Comparison of ENCODE assay signal across 8 mouse cellular contexts in the genomic region with DNA sequence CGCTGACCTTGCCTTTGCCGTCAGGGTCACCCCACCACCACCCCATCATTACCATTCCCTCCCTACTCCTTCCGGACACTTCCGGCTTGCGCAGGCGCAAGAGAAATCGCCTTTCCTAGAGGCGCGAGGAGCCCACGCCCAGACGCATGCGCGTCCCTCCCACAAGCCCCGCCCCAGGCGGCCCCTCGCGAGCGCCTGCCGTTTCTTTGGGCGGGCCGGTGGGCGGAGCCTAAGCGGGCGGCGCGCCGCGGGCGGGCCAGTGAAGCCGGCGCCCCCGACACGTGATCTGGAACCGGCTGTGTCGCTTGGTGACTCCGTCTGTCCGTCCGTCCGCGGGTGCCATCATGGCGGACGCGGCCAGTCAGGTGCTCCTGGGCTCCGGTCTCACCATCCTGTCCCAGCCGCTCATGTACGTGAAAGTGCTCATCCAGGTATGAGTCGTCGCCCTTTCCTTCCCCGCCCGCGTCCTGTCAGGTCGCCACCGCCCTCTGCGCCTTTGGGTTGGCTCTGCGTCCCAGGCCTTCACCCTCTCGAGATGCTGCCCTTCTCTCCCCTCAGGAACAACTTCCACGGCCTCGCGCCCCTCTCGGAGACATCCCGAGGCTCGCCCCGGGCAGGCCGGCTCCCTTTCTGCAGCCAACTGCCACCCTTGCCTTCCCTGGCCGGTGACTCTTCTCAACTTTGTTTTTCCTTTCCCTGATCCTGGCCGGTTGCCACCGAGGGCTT. TPM values are rescaled to one million over a fixed set of nuclear protein-coding genes. Genes with fewer than 3 reads are reported as not detected.
DNase-seq lines count a peak whose midpoint lies in the region; ATAC-seq and TF ChIP-seq lines count a peak whose summit lies in the region.

A gene (plus strand): TSS at position 201 of the 726 bp plus-strand sequence.

- TF ChIP-seq CTCF in ES-Bruce4 (IDR thresholded peaks at IDR 0.05; ENCODE audit: low read depth, low read length) = no peak
- no peak for TF ChIP-seq CTCF in liver, postnatal 0 days (IDR thresholded peaks at IDR 0.05; ENCODE audit: low read depth)

- under 1% methylated on average over 57 of the region's 67 CpGs for WGBS in forebrain, embryonic 13.5 days
- 1% methylated on average over 66 of the region's 67 CpGs for WGBS in large intestine, adult 2 months
- WGBS in liver, postnatal 0 days (ENCODE audit: insufficient replicate concordance) = 0% methylated on average over 64 of the region's 67 CpGs
- WGBS in neural tube, embryonic 14.5 days = under 1% methylated on average over 67 of the region's 67 CpGs

- peak within 1 kb of the TSS; percentile 66 for H3K4me2 ChIP-seq in forebrain, embryonic 13.5 days
- H3K4me2 ChIP-seq in liver, postnatal 0 days (ENCODE audit: low read depth, low read length) = peak within 1 kb of the TSS; percentile 89
- H3K4me2 ChIP-seq in neural tube, embryonic 14.5 days (ENCODE audit: low read depth, low read length) = peak within 1 kb of the TSS; percentile 54

- peak; percentile 93 for TF ChIP-seq POLR2A in ES-Bruce4 (IDR thresholded peaks at IDR 0.05; ENCODE audit: insufficient read depth, low read length)

- H3K9me3 ChIP-seq in ES-Bruce4 (replicated peaks; ENCODE audit: control insufficient read depth, insufficient read depth, low read length, poor library complexity, severe bottlenecking) = no peaks in the 10 kb centered on the region
- no peaks in the 10 kb centered on the region for H3K9me3 ChIP-seq in forebrain, embryonic 13.5 days (replicated peaks)
- H3K9me3 ChIP-seq in liver, postnatal 0 days (ENCODE audit: low read length) = no peaks in the 10 kb centered on the region
- H3K9me3 ChIP-seq in neural tube, embryonic 14.5 days (ENCODE audit: control insufficient read depth, low read length) = no peaks in the 10 kb centered on the region

- no peaks in the 10 kb centered on the region for H3K4me1 ChIP-seq in ES-Bruce4 (ENCODE audit: control insufficient read depth, insufficient read depth, low read length)
- H3K4me1 ChIP-seq in forebrain, embryonic 13.5 days = peaks cover 25% of the 10 kb centered on the region
- H3K4me1 ChIP-seq in liver, postnatal 0 days (ENCODE audit: insufficient read depth) = peaks cover 23% of the 10 kb centered on the region
- peaks cover 17% of the 10 kb centered on the region for H3K4me1 ChIP-seq in neural tube, embryonic 14.5 days (ENCODE audit: control insufficient read depth, insufficient read depth, low read length)

- peak within 1 kb of the TSS; percentile 86 for H3K4me3 ChIP-seq in ES-Bruce4 (ENCODE audit: low read depth, low read length)
- peak within 1 kb of the TSS; percentile 83 for H3K4me3 ChIP-seq in forebrain, embryonic 13.5 days
- peak within 1 kb of the TSS; percentile 81 for H3K4me3 ChIP-seq in liver, postnatal 0 days (ENCODE audit: low read depth, low read length)
- H3K4me3 ChIP-seq in neural tube, embryonic 14.5 days (ENCODE audit: low read depth, low read length) = peak within 1 kb of the TSS; percentile 77

- no peaks in the 10 kb centered on the region for H3K27me3 ChIP-seq in ES-Bruce4 (ENCODE audit: control insufficient read depth, insufficient read depth, low read length, poor library complexity, severe bottlenecking)
- no peaks in the 10 kb centered on the region for H3K27me3 ChIP-seq in forebrain, embryonic 13.5 days
- H3K27me3 ChIP-seq in liver, postnatal 0 days (ENCODE audit: insufficient read depth, low read length) = no peaks in the 10 kb centered on the region
- H3K27me3 ChIP-seq in neural tube, embryonic 14.5 days (ENCODE audit: control insufficient read depth, insufficient read depth, low read length) = no peaks in the 10 kb centered on the region

- peak; percentile 77 for ATAC-seq in cerebellum, adult (ENCODE audit: insufficient number of reproducible peaks, low FRiP score, low TSS enrichment)
- ATAC-seq in forebrain, embryonic 13.5 days = peak; percentile 96
- ATAC-seq in liver, postnatal 0 days = peak; percentile 93
- peak; percentile 95 for ATAC-seq in neural tube, embryonic 14.5 days (ENCODE audit: low read depth)

- TF ChIP-seq EP300 in ES-Bruce4 (IDR thresholded peaks at IDR 0.05; ENCODE audit: insufficient read depth, low read depth, low read length) = peak; percentile 49; the same call in 1 of the 2 replicates
- no peak for TF ChIP-seq EP300 in liver, postnatal 0 days (IDR thresholded peaks at IDR 0.05; ENCODE audit: low read depth)

- peak; percentile 99 for DNase-seq in heart, postnatal 10 days
- peak; percentile 96 for DNase-seq in large intestine, adult 2 months (ENCODE audit: low read depth, low spot score)
- DNase-seq in liver, postnatal 0 days = peak; percentile 99
- DNase-seq in testis, postnatal 10 days (ENCODE audit: low spot score) = peak; percentile 99

- intact Hi-C loops in heart, postnatal 10 days (cut with DNase I) = no loop called here

- peaks cover 23% of the 10 kb centered on the region for H3K36me3 ChIP-seq in ES-Bruce4 (ENCODE audit: control insufficient read depth, insufficient read depth, low read length, poor library complexity, severe bottlenecking)
- H3K36me3 ChIP-seq in forebrain, embryonic 13.5 days (ENCODE audit: poor library complexity, severe bottlenecking) = peaks cover 24% of the 10 kb centered on the region
- peaks cover 18% of the 10 kb centered on the region for H3K36me3 ChIP-seq in liver, postnatal 0 days (replicated peaks; ENCODE audit: insufficient read depth, low read length)
- peaks cover 17% of the 10 kb centered on the region for H3K36me3 ChIP-seq in neural tube, embryonic 14.5 days (ENCODE audit: control insufficient read depth, insufficient read depth, low read length)

- H3K9ac ChIP-seq in ES-Bruce4 (ENCODE audit: low read depth, poor library complexity, severe bottlenecking) = peak within 1 kb of the TSS; percentile 89
- H3K9ac ChIP-seq in forebrain, embryonic 13.5 days = peak within 1 kb of the TSS; percentile 89
- H3K9ac ChIP-seq in liver, postnatal 0 days (replicated peaks) = peak within 1 kb of the TSS; percentile 89
- H3K9ac ChIP-seq in neural tube, embryonic 14.5 days (replicated peaks; ENCODE audit: low read depth, low read length) = peak within 1 kb of the TSS; percentile 70

- peak within 1 kb of the TSS; percentile 79 for H3K27ac ChIP-seq in ES-Bruce4 (ENCODE audit: insufficient read depth, low read length)
- H3K27ac ChIP-seq in forebrain, embryonic 13.5 days = peak within 1 kb of the TSS; percentile 87
- H3K27ac ChIP-seq in liver, postnatal 0 days (ENCODE audit: low read depth) = peak within 1 kb of the TSS; percentile 92
- peak within 1 kb of the TSS; percentile 86 for H3K27ac ChIP-seq in neural tube, embryonic 14.5 days (ENCODE audit: low read depth, low read length)

RNA-seq across cellular contexts. Expression of the gene that starts here (rescaled TPM):
- polyA plus RNA-seq in ES-Bruce4 (2011; ENCODE audit: insufficient read depth, insufficient read length, low read depth, missing spikeins) = 263 and 277 TPM in 2 replicates
- 275 and 283 TPM in 2 replicates for polyA plus RNA-seq in forebrain, embryonic 13.5 days (2015; fragmentation: Nextera tagmentation; extraction: Ambion mirVana)
- 100 to 1,000 TPM; 205 TPM for total RNA-seq in heart, postnatal 10 days (2021)
- 210 and 242 TPM in 2 replicates for polyA plus RNA-seq in large intestine, adult 2 months (2012; rRNA removed)
- polyA plus RNA-seq in liver, postnatal 0 days (2015; fragmentation: Nextera tagmentation; extraction: Ambion mirVana) = 182 and 184 TPM in 2 replicates
- polyA plus RNA-seq in neural tube, embryonic 14.5 days (2014; fragmentation: Nextera tagmentation; extraction: Ambion mirVana) = 277 and 280 TPM in 2 replicates

Comparison
In these comparisons a context has a peak if more than half of its experiments do, and no peak if none do; other contexts are left out.
1. Peak in every context shown above with its lines: DNase-seq, ATAC-seq, H3K4me3 ChIP-seq and H3K27ac ChIP-seq.